Mouse (Mus musculus): ENCODE measurements around the gene Gins2. TPM values are rescaled to one million over a fixed set of nuclear protein-coding genes. Genes with fewer than 3 reads are reported as not detected.
A peak's percentile ranks its signal among the peaks of the same experiment; 100 is the strongest.

The Gins2 gene
- polyA plus RNA-seq, 1 experiment from 2014 or later, result 51.0 TPM

GRCm38 (mm10) chr8:120563851-120564837 lies 25.0 kb downstream of the Gins2 start:
- 8% methylated on average over 20 of the region's 20 CpGs for WGBS
- peak; percentile 68 for ATAC-seq (replicated peaks; ENCODE audit: extremely low read depth, insufficient read depth, low FRiP score)
- Histone ChIP-seq H3K4me3 (ENCODE audit: low read length) (no peak overlapping the region), H3K4me2 (ENCODE audit: low read depth, low read length) (peak overlapping the region; percentile 44), H3K9ac (ENCODE audit: low read length) (peak overlapping the region; percentile 39), H3K4me1 (ENCODE audit: control insufficient read depth, insufficient read depth, low read length) (peaks cover 59% of the 10 kb centered on the region), H3K27me3 (ENCODE audit: control insufficient read depth, insufficient read depth, low read length) (no peaks in the 10 kb centered on the region), H3K9me3 (replicated peaks; ENCODE audit: control insufficient read depth, low read length) (no peaks in the 10 kb centered on the region), H3K27ac (ENCODE audit: low read length) (peak overlapping the region; percentile 92), H3K36me3 (ENCODE audit: control insufficient read depth, insufficient read depth) (peaks cover 25% of the 10 kb centered on the region)

DNA sequence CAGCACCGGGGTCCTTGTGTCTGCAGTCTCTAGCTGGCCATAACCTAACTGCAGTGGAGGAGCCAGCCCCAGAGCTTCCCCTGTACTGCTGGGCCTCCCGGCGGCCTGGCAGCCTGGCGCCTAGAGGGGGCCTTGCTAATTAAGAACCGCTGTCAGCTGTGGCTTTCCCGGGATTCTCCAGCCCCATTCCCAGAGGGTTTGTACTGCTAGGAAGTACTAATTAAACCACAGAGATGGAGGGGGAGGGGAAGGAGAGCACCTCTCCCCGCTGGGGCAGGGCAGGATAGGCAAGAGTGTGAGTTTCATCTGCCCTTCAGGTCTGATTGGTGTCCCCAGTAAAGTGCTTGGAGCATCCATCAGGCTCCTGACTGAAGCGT lies 25.8 kb downstream of the Gins2 start:
- peaks cover 18% of the 10 kb centered on the region for H3K36me3 ChIP-seq (ENCODE audit: control insufficient read depth, insufficient read depth)
- H3K9ac ChIP-seq (ENCODE audit: low read length), result peak overlapping the region; percentile 39
- H3K27ac ChIP-seq (ENCODE audit: low read length), result peak overlapping the region; percentile 92
- H3K4me1 ChIP-seq (ENCODE audit: control insufficient read depth, insufficient read depth, low read length), result peaks cover 65% of the 10 kb centered on the region
- 10% methylated on average over 8 of the region's 8 CpGs for WGBS
- no peaks in the 10 kb centered on the region for H3K27me3 ChIP-seq (ENCODE audit: control insufficient read depth, insufficient read depth, low read length)
- no peaks in the 10 kb centered on the region for H3K9me3 ChIP-seq (replicated peaks; ENCODE audit: control insufficient read depth, low read length)
- H3K4me2 ChIP-seq (ENCODE audit: low read depth, low read length), result peak overlapping the region; percentile 44; the same call in 1 of the 2 replicates
- no peak overlapping the region for H3K4me3 ChIP-seq (ENCODE audit: low read length)
- ATAC-seq (replicated peaks; ENCODE audit: extremely low read depth, insufficient read depth, low FRiP score), result no peak

DNA sequence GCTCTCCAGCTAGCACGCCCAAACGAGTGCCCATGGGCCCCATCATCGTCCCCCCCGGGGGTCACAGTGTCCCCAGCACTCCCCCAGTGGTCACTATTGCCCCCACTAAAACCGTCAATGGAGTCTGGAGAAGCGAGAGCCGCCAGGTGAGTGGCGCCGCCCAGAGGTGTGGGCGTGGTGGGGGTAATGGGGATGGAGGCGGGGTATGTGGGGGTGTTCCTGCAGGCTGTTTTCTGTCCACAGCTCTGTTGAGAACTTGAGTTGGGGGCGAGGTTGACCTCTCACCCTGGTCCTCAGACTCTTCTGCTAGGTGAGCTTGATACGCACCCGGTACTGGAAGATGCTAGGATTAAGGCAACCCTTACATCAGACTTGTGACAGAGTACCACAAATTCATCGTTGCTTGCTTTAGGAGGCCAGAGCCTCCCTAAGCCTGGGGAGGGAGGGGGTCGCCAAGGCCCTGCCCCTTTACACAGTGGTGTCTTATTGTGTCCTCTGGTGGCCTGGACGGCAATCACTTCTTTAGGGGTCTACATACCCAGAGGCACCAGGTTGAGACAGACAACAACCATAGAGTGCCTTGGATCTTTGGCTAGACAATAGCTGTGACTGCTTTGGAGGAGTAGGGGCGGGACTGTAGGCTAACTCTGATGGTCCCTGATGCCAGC lies 26.3 kb downstream of the Gins2 start:
- Histone ChIP-seq H3K4me1 (ENCODE audit: control insufficient read depth, insufficient read depth, low read length) (peaks cover 68% of the 10 kb centered on the region), H3K9ac (ENCODE audit: low read length) (peak overlapping the region; percentile 39), H3K27ac (ENCODE audit: low read length) (peak overlapping the region; percentile 92), H3K4me3 (ENCODE audit: low read length) (no peak overlapping the region), H3K36me3 (ENCODE audit: control insufficient read depth, insufficient read depth) (peaks cover 13% of the 10 kb centered on the region), H3K9me3 (replicated peaks; ENCODE audit: control insufficient read depth, low read length) (no peaks in the 10 kb centered on the region), H3K4me2 (ENCODE audit: low read depth, low read length) (peak overlapping the region; percentile 44; the same call in 1 of the 2 replicates), H3K27me3 (ENCODE audit: control insufficient read depth, insufficient read depth, low read length) (no peaks in the 10 kb centered on the region)
- 78% methylated on average over 18 of the region's 18 CpGs for WGBS
- ATAC-seq (replicated peaks; ENCODE audit: extremely low read depth, insufficient read depth, low FRiP score), result no peak

DNA sequence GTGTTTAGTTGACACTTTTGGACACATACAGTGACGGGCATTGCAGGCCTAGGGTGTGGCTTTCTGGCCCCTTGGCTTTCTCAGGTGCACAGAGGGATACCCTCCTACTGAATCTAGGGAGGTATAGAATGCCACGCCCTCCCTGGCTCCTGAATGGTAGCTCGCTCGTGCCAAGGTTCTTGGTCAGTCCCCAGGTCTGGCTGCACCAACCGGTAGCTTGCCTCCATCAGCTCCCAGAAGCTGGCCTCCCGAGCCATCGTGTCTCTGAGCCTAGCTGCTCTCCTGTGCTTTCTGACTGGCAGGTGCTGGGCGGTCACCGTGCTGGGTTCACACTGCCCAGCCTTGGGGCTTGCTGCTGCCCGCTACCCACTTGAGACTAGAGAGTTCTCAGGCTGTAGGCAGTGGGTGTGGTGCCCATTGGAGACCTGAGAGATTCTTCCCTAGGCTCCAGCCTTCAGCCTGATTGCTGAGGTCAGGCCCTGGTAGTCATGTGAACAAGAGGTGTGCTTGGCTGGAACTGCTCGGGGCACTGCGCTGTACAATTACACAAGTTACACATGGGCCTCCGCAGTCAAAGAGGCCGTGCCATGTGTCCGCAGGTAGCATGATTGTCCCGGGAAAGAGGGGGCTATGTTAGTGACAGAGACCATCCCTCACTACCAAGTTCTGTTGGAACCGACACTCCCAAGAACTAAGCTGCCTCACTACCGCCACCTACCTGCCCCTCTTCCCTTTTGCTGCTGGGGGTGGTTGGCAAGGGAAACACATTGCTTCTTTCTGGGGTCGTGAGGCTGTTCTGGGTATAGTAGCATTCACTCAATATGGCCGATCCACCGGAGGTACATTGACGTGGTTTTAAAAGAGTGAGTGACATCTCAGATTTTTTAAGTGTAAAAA lies 27.3 kb downstream of the Gins2 start:
- Histone ChIP-seq H3K9ac (ENCODE audit: low read length) (no peak overlapping the region), H3K9me3 (replicated peaks; ENCODE audit: control insufficient read depth, low read length) (no peaks in the 10 kb centered on the region), H3K36me3 (ENCODE audit: control insufficient read depth, insufficient read depth) (peaks cover 2% of the 10 kb centered on the region), H3K4me2 (ENCODE audit: low read depth, low read length) (no peak overlapping the region), H3K4me3 (ENCODE audit: low read length) (no peak overlapping the region), H3K27me3 (ENCODE audit: control insufficient read depth, insufficient read depth, low read length) (no peaks in the 10 kb centered on the region), H3K4me1 (ENCODE audit: control insufficient read depth, insufficient read depth, low read length) (peaks cover 78% of the 10 kb centered on the region), H3K27ac (ENCODE audit: low read length) (0 out of 2 replicates have a peak overlapping the region, but pooled peaks have one; percentile 2)
- no peak for ATAC-seq (replicated peaks; ENCODE audit: extremely low read depth, insufficient read depth, low FRiP score)
- WGBS, result 70% methylated on average over 22 of the region's 22 CpGs

GRCm38 (mm10) chr8:120560535-120560934 lies 28.6 kb downstream of the Gins2 start:
- ATAC-seq (replicated peaks; ENCODE audit: extremely low read depth, insufficient read depth, low FRiP score), result no peak
- no peaks in the 10 kb centered on the region for H3K9me3 ChIP-seq (replicated peaks; ENCODE audit: control insufficient read depth, low read length)
- no peak overlapping the region for H3K27ac ChIP-seq (ENCODE audit: low read length)
- H3K4me3 ChIP-seq (ENCODE audit: low read length), result no peak overlapping the region
- WGBS, result 87% methylated on average over 5 of the region's 5 CpGs
- no peaks in the 10 kb centered on the region for H3K36me3 ChIP-seq (ENCODE audit: control insufficient read depth, insufficient read depth)
- H3K27me3 ChIP-seq (ENCODE audit: control insufficient read depth, insufficient read depth, low read length), result no peaks in the 10 kb centered on the region
- no peak overlapping the region for H3K4me2 ChIP-seq (ENCODE audit: low read depth, low read length)
- 0 out of 2 replicates have a peak overlapping the region, but pooled peaks have one; percentile 17 for H3K9ac ChIP-seq (ENCODE audit: low read length)
- H3K4me1 ChIP-seq (ENCODE audit: control insufficient read depth, insufficient read depth, low read length), result peaks cover 91% of the 10 kb centered on the region

DNA sequence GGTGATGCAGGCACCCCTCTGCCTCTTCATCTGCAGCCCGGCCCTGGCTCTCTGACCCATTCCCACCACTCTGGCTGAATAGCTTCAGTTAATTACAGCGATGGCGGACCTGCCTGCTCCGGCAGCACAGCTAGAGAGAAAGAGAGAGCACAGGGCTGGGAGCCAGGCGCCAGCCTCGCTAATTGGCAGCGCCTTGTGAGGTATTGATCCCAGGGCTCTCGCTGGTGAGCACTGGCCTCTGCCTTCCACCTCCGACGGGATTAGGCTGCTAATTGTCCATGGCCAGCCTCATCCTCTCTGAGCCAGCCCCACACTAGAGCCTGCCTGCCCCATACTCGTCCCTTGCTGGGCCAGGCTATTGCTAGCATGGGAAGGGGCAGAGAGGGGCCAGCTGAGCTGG lies 29.4 kb downstream of the Gins2 start:
- H3K9ac ChIP-seq (ENCODE audit: low read length), result no peak overlapping the region
- no peaks in the 10 kb centered on the region for H3K9me3 ChIP-seq (replicated peaks; ENCODE audit: control insufficient read depth, low read length)
- no peak for ATAC-seq (replicated peaks; ENCODE audit: extremely low read depth, insufficient read depth, low FRiP score)

DNA sequence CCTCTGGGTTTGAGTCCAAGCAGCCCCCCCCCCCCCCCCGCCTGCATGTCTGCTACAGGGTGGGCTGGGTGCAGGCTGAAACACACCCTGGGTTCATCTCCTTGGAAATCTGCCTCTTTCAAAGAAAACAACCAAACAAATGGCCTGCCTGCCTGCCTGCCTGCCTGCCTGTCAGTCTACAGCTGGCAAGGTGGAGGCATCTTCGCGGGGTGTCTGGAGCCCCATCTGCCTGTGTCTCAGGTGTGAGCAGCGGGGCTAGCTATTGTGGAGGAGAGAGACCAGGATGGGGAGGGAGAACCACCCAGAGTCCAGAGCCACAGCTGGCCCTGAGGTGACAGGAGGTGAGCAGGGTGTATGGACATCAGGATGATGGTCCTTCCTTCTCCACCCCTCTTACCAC lies 30.9 kb downstream of the Gins2 start:
- Histone ChIP-seq H3K9ac (ENCODE audit: low read length) (no peak overlapping the region), H3K4me1 (ENCODE audit: control insufficient read depth, insufficient read depth, low read length) (peaks cover 90% of the 10 kb centered on the region), H3K27ac (ENCODE audit: low read length) (no peak overlapping the region), H3K4me3 (ENCODE audit: low read length) (no peak overlapping the region), H3K27me3 (ENCODE audit: control insufficient read depth, insufficient read depth, low read length) (no peaks in the 10 kb centered on the region), H3K9me3 (replicated peaks; ENCODE audit: control insufficient read depth, low read length) (no peaks in the 10 kb centered on the region), H3K4me2 (ENCODE audit: low read depth, low read length) (no peak overlapping the region), H3K36me3 (ENCODE audit: control insufficient read depth, insufficient read depth) (no peaks in the 10 kb centered on the region)
- WGBS, result 65% methylated on average over 4 of the region's 4 CpGs
- ATAC-seq (replicated peaks; ENCODE audit: extremely low read depth, insufficient read depth, low FRiP score), result no peak

More for the DNA sequence above, 29.4 kb downstream of the Gins2 start:
- no peaks in the 10 kb centered on the region for H3K27me3 ChIP-seq (ENCODE audit: control insufficient read depth, insufficient read depth, low read length)
- H3K27ac ChIP-seq (ENCODE audit: low read length), result no peak overlapping the region
- no peaks in the 10 kb centered on the region for H3K36me3 ChIP-seq (ENCODE audit: control insufficient read depth, insufficient read depth)
- no peak overlapping the region for H3K4me3 ChIP-seq (ENCODE audit: low read length)
- 69% methylated on average over 11 of the region's 11 CpGs for WGBS
- H3K4me1 ChIP-seq (ENCODE audit: control insufficient read depth, insufficient read depth, low read length), result peaks cover 90% of the 10 kb centered on the region
- no peak overlapping the region for H3K4me2 ChIP-seq (ENCODE audit: low read depth, low read length)

DNA sequence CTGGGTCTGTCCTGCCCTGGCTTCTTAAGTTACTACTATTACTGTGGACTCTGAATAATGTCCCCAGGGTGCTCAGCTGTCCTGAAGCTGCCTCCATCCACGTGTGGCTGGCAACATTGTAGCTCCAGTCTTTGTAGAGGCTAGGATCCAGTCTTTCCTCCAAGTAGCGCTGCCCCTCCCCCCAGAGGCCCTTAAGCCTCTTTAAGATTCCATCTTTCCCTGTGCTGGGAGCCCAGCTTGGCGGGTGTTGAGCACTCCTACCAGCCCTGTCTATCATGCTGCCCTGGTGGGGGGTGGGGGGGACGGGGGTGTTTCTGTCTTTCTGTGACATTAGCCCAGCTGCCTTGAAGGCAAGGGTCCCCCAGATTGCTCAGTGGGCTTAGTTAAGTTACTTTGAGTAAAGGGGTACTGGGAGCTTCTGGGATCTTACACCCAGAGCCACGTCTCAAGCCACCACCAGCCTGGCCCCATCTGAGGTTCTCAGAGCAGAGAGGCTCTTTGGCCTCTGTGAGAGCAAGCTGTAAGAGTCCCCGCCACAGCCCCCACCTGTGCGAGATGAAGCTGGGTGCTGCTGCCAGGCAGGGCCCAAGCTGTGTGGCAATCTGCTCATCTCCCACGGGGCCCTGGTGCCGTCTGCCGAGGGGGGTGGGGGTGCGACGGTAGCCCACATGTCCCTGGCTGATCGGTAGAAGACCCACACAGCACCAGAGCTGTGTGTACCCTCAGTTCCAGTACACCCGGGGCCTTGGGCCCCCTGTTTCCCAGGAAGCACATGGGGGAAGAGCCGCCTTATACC lies 31.7 kb downstream of the Gins2 start:
- Histone ChIP-seq H3K4me3 (ENCODE audit: low read length) (no peak overlapping the region), H3K27ac (ENCODE audit: low read length) (peak overlapping the region; percentile 96), H3K4me2 (ENCODE audit: low read depth, low read length) (no peak overlapping the region)

More for the DNA sequence above, 31.7 kb downstream of the Gins2 start:
- no peak for ATAC-seq (replicated peaks; ENCODE audit: extremely low read depth, insufficient read depth, low FRiP score)
- no peaks in the 10 kb centered on the region for H3K9me3 ChIP-seq (replicated peaks; ENCODE audit: control insufficient read depth, low read length)
- WGBS, result 54% methylated on average over 15 of the region's 15 CpGs
- no peaks in the 10 kb centered on the region for H3K36me3 ChIP-seq (ENCODE audit: control insufficient read depth, insufficient read depth)
- H3K9ac ChIP-seq (ENCODE audit: low read length), result peak overlapping the region; percentile 71
- no peaks in the 10 kb centered on the region for H3K27me3 ChIP-seq (ENCODE audit: control insufficient read depth, insufficient read depth, low read length)
- peaks cover 88% of the 10 kb centered on the region for H3K4me1 ChIP-seq (ENCODE audit: control insufficient read depth, insufficient read depth, low read length)
